Comparison of ENCODE assay signal across 15 mouse cellular contexts in the genomic region with DNA sequence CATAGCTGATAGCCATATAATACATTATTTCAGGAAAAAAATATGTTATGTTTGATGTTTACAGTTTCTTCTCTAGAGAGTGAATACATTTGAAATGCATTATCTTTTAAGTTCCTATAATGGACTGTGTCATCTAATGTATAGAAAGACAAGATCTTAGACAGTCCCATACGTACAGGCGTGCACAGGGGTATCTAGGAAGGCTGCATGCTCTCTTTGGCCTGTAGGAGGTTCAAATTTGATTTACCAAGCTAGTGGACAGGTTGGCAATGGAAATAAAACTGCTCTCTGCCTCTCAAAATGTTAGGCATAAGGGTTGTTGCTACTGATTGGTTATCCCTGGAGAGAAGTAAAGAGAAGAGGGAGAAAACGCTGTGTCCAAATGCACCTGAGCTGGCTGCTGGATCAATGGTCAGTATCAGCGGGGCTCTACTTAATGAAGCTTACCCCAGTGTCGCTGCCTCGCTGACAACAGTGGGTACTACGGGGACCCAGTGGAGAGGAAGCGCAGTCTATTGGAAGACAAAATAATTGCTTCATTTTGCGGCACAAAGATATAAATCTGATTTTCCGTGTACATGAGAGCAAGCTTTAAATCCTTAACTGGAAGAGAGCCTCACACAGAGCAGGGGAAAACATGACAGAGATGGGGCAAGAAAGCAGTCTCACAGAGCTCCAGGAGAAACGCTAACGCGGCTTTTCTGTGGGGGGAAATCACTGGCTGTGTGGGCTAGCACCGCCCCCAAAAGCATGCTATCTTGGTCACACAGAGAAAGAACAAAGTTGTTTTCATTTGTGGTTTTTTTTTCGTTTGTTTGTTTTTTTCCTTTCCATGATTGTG.
A peak's percentile ranks its signal among the peaks of the same experiment; 100 is the strongest.
DNase-seq lines count a peak whose midpoint lies in the region; ATAC-seq lines count a peak whose summit lies in the region.
"Had no signal": no experiment of that assay in that cellular context is flagged by ENCODE, and none has a peak within 500 bp of the region (broad histone marks: within the 10 kb centered on the region; RNA-seq: fewer than 3 reads in every experiment).

No protein-coding gene starts in this region.

- H3K4me2 ChIP-seq in heart, embryonic 11.5 days, result peak overlapping the region; percentile 24; the same call in 1 of the 2 replicates
- H3K4me2 ChIP-seq in hindbrain, embryonic 15.5 days, result peak overlapping the region; percentile 26
- H3K4me2 ChIP-seq in midbrain, embryonic 15.5 days, result peak overlapping the region; percentile 15
- H3K4me2 ChIP-seq: embryonic facial prominence, embryonic 12.5 days; kidney, embryonic 15.5 days; liver, embryonic 15.5 days had no signal

- no peak overlapping the region for H3K4me3 ChIP-seq in heart, embryonic 11.5 days (ENCODE audit: low read depth, low read length)
- no peak overlapping the region for H3K4me3 ChIP-seq in hindbrain, embryonic 15.5 days
- no peak overlapping the region for H3K4me3 ChIP-seq in midbrain, embryonic 15.5 days
- H3K4me3 ChIP-seq: embryonic facial prominence, embryonic 12.5 days; heart, adult 2 months; kidney, embryonic 15.5 days; liver, embryonic 15.5 days had no signal

- H3K9me3 ChIP-seq in heart, embryonic 11.5 days (replicated peaks; ENCODE audit: control insufficient read depth, low read length), result no peaks in the 10 kb centered on the region
- no peaks in the 10 kb centered on the region for H3K9me3 ChIP-seq in hindbrain, embryonic 15.5 days
- no peaks in the 10 kb centered on the region for H3K9me3 ChIP-seq in midbrain, embryonic 15.5 days
- H3K9me3 ChIP-seq: embryonic facial prominence, embryonic 12.5 days; kidney, embryonic 15.5 days; liver, embryonic 15.5 days had no signal

- H3K9ac ChIP-seq in heart, embryonic 11.5 days (ENCODE audit: low read depth, low read length), result no peak overlapping the region
- H3K9ac ChIP-seq in hindbrain, embryonic 15.5 days, result no peak overlapping the region
- no peak overlapping the region for H3K9ac ChIP-seq in midbrain, embryonic 15.5 days
- H3K9ac ChIP-seq: embryonic facial prominence, embryonic 12.5 days; kidney, embryonic 15.5 days; liver, embryonic 15.5 days had no signal

- H3K36me3 ChIP-seq in heart, embryonic 11.5 days (ENCODE audit: control insufficient read depth, insufficient read depth, low read length), result no peaks in the 10 kb centered on the region
- no peaks in the 10 kb centered on the region for H3K36me3 ChIP-seq in hindbrain, embryonic 15.5 days
- no peaks in the 10 kb centered on the region for H3K36me3 ChIP-seq in midbrain, embryonic 15.5 days (replicated peaks)
- H3K36me3 ChIP-seq: embryonic facial prominence, embryonic 12.5 days; kidney, embryonic 15.5 days; liver, embryonic 15.5 days had no signal

- 0 out of 2 replicates have a peak, but pooled peaks cover 2% of the 10 kb centered on the region for H3K27me3 ChIP-seq in heart, embryonic 11.5 days (ENCODE audit: control insufficient read depth, insufficient read depth, low read length)
- H3K27me3 ChIP-seq in hindbrain, embryonic 15.5 days, result no peaks in the 10 kb centered on the region
- H3K27me3 ChIP-seq in midbrain, embryonic 15.5 days (replicated peaks), result no peaks in the 10 kb centered on the region
- H3K27me3 ChIP-seq: embryonic facial prominence, embryonic 12.5 days; kidney, embryonic 15.5 days; liver, embryonic 15.5 days had no signal

- ATAC-seq in heart, embryonic 11.5 days (replicated peaks; ENCODE audit: insufficient number of reproducible peaks, low FRiP score, low TSS enrichment), result no peak
- 0 out of 2 replicates have a peak, but pooled peaks have one; percentile 15 for ATAC-seq in hindbrain, embryonic 15.5 days (ENCODE audit: low FRiP score, low read depth)
- peak; percentile 85 for ATAC-seq in midbrain, embryonic 15.5 days (replicated peaks)
- ATAC-seq: activated CD4-positive, CD25-positive, alpha-beta regulatory T cell, adult 4 months had no signal

- no peaks in the 10 kb centered on the region for H3K4me1 ChIP-seq in heart, embryonic 11.5 days (ENCODE audit: control insufficient read depth, insufficient read depth, low read length)
- H3K4me1 ChIP-seq in hindbrain, embryonic 15.5 days (replicated peaks), result no peaks in the 10 kb centered on the region
- peaks cover 12% of the 10 kb centered on the region for H3K4me1 ChIP-seq in midbrain, embryonic 15.5 days
- H3K4me1 ChIP-seq: embryonic facial prominence, embryonic 12.5 days; kidney, embryonic 15.5 days; liver, embryonic 15.5 days had no signal

- DNase-seq in heart, adult 9 months (ENCODE audit: low spot score in 2 of 2), result no peak
- DNase-seq in brain, adult 2 months (ENCODE audit: low read depth, low spot score), result peak; percentile 8
- no peak for DNase-seq in liver
- DNase-seq in cerebellum, postnatal 25 days, result no peak
- no peak for DNase-seq in testis, postnatal 14 days (ENCODE audit: low spot score)
- DNase-seq: cerebellum, postnatal 10 days; heart, adult 2 months; layer of hippocampus, adult 9-11 months had no signal

- 53% methylated on average over 15 of the region's 15 CpGs for WGBS in heart, embryonic 11.5 days (ENCODE audit: insufficient replicate concordance)
- 54% methylated on average over 15 of the region's 15 CpGs for WGBS in hindbrain, embryonic 15.5 days
- 50% methylated on average over 15 of the region's 15 CpGs for WGBS in midbrain, embryonic 15.5 days

- no peak overlapping the region for H3K27ac ChIP-seq in heart, embryonic 11.5 days (ENCODE audit: low read depth, low read length)
- H3K27ac ChIP-seq in hindbrain, embryonic 15.5 days (replicated peaks), result no peak overlapping the region
- H3K27ac ChIP-seq in midbrain, embryonic 15.5 days, result peak overlapping the region; percentile 68
- H3K27ac ChIP-seq: embryonic facial prominence, embryonic 12.5 days; heart, adult 2 months; kidney, embryonic 15.5 days; liver, embryonic 15.5 days had no signal
